Mouse (Mus musculus) frontal cortex, adult (tissue): ENCODE measurements at regions not wholly inside any gene's neighbourhood (a gene's known extent, or its start where the extent isn't known, plus 50 kb on each side); places are given as distances from the start of the nearest gene placed in this dataset.
A peak's percentile ranks its signal among the peaks of the same experiment; 100 is the strongest.
"Not testable (repeated sequence)": the region's sequence is repeated elsewhere in the genome, so short reads cannot be mapped to it uniquely, and the experiment has no call there.

ENCODE experiments used
- ATAC-seq: cut with Nextera tagmentation; 2 replicates; pipeline ENCODE4 v1.9.2; 2017; ENCODE audit warnings: mild to moderate bottlenecking, moderate library complexity, mixed read lengths; ENCODE audit not compliant: low TSS enrichment

- ATAC-seq = no peak
Measured at GRCm38 (mm10) chr5:13654173-13654572, 137.2 kb upstream of the Speer3 start.

GRCm38 (mm10) chr5:13658301-13658700, 133.1 kb upstream of the Speer3 start:
- ATAC-seq = not testable (repeated sequence)

GRCm38 (mm10) chr5:13659514-13659913, 131.9 kb upstream of the Speer3 start:
- peak; percentile 73 for ATAC-seq

GRCm38 (mm10) chr5:13667444-13667843, 124.0 kb upstream of the Speer3 start:
- ATAC-seq = peak; percentile 98

GRCm38 (mm10) chr5:13668840-13669239, 122.6 kb upstream of the Speer3 start:
- ATAC-seq = peak; percentile 75

GRCm38 (mm10) chr5:13690929-13691806, 100.3 kb upstream of the Speer3 start:
- ATAC-seq = no peak

- no peak for ATAC-seq
Measured at GRCm38 (mm10) chr5:13694847-13695246, 96.6 kb upstream of the Speer3 start.
